Mouse (Mus musculus) bone marrow macrophage, adult 2 months (primary cell): Measurements from ENCODE around the gene Nfe2. TPM values are rescaled to one million over a fixed set of nuclear protein-coding genes. Genes with fewer than 3 reads are reported as not detected.

Experiments
- H3K27ac ChIP-seq: 2 replicates; pipeline ENCODE4 v1.5.1; 2012; ENCODE audit warnings: low read depth, low read length; ENCODE audit not compliant: insufficient read depth
- H3K4me1 ChIP-seq: 2 replicates; pipeline ENCODE4 v1.6.1; 2012; ENCODE audit warnings: low read length; ENCODE audit not compliant: control insufficient read depth, insufficient read depth
- H3K4me3 ChIP-seq: 2 replicates; pipeline ENCODE4 v1.5.1; 2012; ENCODE audit warnings: mild to moderate bottlenecking, low read length, moderate library complexity; ENCODE audit not compliant: insufficient read depth
- CTCF ChIP-seq: IDR thresholded peaks from 2 replicates; pipeline ENCODE4 v1.5.1; 2012; ENCODE audit warnings: low read depth, mild to moderate bottlenecking, low read length, moderate library complexity
- POLR2A ChIP-seq: IDR thresholded peaks from 2 replicates; pipeline ENCODE4 v1.6.1; 2012; ENCODE audit warnings: mild to moderate bottlenecking, low read depth, low read length, borderline replicate concordance
- polyA plus RNA-seq: library from polyadenylated mRNA; stranded (reverse); fragments of >200 nt; gene quantifications from 2 replicates; pipeline ENCODE4 v1.2.4, GENCODE M21; 2012; ENCODE audit not compliant: missing spikeins, insufficient read depth, insufficient read length

Nfe2 gene
- polyA plus RNA-seq, 1 experiment: 1.7 TPM

GRCm38 (mm10) chr15:103240160-103241028, 17.8 kb downstream of the Nfe2 start, which contains the start of gene Hnrnpa1:
Gene Hnrnpa1, plus strand, starts transcription at chr15:103240432.
- no peak for TF ChIP-seq POLR2A
- no peak for TF ChIP-seq CTCF
- Histone ChIP-seq H3K27ac (peak within 1 kb of the TSS; percentile 90), H3K4me3 (peak within 1 kb of the TSS; percentile 83), H3K4me1 (peaks cover 13% of the 10 kb centered on the region)

DNA sequence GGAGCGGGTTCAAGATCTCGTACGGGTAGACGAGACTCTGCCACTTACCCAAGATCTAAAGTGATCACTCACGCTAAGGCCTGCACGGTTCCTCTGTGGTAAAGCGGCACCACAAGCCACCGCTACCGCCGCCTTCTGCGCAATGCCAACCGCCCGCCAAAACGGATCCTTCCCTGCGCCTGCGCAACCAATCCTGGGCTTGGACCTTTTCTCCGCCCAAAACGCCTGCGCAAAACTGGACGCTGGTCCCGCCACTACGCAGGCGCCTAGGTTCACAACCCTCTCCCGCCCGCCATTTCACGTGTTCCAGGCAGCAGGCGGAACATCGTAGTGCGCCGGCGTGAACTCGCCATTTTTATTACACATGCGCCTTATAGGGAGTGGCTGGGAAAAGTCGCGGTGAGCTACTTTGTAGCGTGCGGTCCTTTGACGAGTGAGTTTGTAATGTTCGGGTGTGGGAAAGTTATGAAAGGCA, 18.5 kb downstream of the Nfe2 start, which contains the start of gene Cbx5:
TSS of gene Cbx5 (minus strand) at position 132 of the 475 bp plus-strand sequence.
- peak within 1 kb of the TSS; percentile 83 for H3K4me3 ChIP-seq
- TF ChIP-seq POLR2A (no peak), CTCF (no peak)
- H3K4me1 ChIP-seq: peaks cover 13% of the 10 kb centered on the region
- H3K27ac ChIP-seq: peak within 1 kb of the TSS; percentile 90

- H3K4me3 ChIP-seq: peak overlapping the region; percentile 83
- peak overlapping the region; percentile 80 for H3K27ac ChIP-seq
- no peak for TF ChIP-seq CTCF
- TF ChIP-seq POLR2A: no peak
Observed at GRCm38 (mm10) chr15:103239130-103239684, 19.0 kb downstream of the Nfe2 start.

DNA sequence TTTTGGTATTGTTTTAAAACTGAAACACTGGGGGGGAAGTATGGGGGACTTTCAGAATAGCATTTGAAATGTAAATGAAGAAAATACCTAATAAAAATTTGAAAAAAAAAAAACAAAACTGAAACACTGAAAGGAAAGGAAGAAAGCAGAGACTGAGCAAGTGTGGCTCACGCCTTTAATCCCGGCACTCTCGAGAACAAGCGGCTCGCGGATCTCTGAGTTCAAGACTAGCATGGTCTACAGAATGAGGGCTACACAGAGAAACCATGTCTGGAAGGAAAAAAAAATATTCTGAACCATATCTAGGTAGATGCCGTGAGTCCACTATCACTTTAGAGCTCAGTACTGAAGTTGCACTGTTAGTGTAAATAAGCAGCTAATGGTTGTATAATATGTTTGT, 20.9 kb downstream of the Nfe2 start:
- no peak for TF ChIP-seq CTCF
- TF ChIP-seq POLR2A: no peak
- Histone ChIP-seq H3K27ac (no peak overlapping the region), H3K4me3 (no peak overlapping the region)

More at GRCm38 (mm10) chr15:103239130-103239684, 19.0 kb downstream of the Nfe2 start:
- H3K4me1 ChIP-seq: peaks cover 13% of the 10 kb centered on the region

DNA sequence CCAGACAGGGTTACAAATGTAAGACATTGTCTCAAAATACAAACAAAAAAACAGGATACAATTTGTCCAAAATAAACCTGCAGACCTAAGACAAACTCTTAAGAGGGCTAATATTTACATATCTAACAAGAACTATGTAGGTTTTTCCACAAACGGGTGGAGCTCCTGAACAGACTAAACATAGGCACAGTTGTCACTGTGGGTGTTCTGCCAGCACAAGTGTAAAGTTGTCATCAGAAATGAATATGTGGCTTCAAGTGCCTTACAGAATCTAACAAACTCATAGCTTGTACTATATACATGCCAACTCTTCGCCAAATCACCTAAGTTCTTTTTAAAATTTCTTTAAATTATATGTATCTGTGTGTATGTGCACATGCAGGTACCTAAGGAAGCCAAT, 25.1 kb downstream of the Nfe2 start:
- TF ChIP-seq POLR2A (no peak), CTCF (no peak)
- H3K27ac ChIP-seq: no peak overlapping the region
- H3K4me1 ChIP-seq: peaks cover 3% of the 10 kb centered on the region; the same call in 1 of the 2 replicates
- no peak overlapping the region for H3K4me3 ChIP-seq

More for the DNA sequence above, 20.9 kb downstream of the Nfe2 start:
- H3K4me1 ChIP-seq: peaks cover 5% of the 10 kb centered on the region

GRCm38 (mm10) chr15:103228904-103229303, 29.3 kb downstream of the Nfe2 start:
- TF ChIP-seq POLR2A (no peak), CTCF (no peak)
- no peak overlapping the region for H3K27ac ChIP-seq
- H3K4me1 ChIP-seq: no peaks in the 10 kb centered on the region
- no peak overlapping the region for H3K4me3 ChIP-seq

- no peak overlapping the region for H3K27ac ChIP-seq
- no peak for TF ChIP-seq POLR2A
- no peak for TF ChIP-seq CTCF
Observed at GRCm38 (mm10) chr15:103227572-103227971, 30.6 kb downstream of the Nfe2 start.

DNA sequence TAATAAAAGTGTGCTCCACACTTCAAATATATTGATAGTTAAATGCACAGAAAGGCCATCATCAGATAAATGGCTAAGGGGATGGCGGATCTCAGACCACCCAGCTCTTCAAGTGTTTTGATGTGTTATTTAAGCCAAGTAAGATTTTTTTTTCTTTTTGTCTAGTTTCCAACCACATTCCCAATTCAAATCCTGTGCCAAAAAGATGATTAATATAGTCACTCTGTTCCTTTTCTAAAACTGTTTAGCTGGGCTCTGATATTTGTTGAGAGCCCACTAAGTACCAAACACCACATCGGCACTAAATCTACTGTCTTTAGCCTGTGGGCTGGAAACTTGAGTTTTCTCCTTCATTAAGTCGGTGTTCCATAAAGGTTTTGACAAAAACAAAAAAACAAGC, 31.2 kb downstream of the Nfe2 start:
- Histone ChIP-seq H3K4me3 (no peak overlapping the region), H3K4me1 (no peaks in the 10 kb centered on the region), H3K27ac (no peak overlapping the region)
- no peak for TF ChIP-seq CTCF
- no peak for TF ChIP-seq POLR2A

More at GRCm38 (mm10) chr15:103227572-103227971, 30.6 kb downstream of the Nfe2 start:
- Histone ChIP-seq H3K4me1 (no peaks in the 10 kb centered on the region), H3K4me3 (no peak overlapping the region)

DNA sequence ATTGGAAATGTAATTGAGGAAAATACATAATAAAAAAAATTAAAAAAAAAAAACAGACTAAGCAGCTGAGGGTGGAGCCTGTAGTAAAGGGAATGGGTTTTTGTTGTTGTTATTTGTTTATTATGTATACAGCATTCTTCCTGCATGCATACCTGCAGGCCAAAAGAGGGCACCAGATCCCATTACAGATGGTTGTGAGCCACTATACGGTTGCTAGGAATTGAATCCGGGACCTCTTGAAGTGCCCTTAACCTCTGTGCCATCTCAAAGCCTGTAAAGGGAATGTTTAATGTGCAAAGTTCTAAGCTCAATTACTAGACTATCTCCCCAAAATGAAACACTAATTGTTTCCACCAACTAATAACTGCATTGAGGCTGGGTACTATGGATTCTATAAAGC, 34.0 kb downstream of the Nfe2 start:
- TF ChIP-seq POLR2A (no peak), CTCF (no peak)
- Histone ChIP-seq H3K4me3 (no peak overlapping the region), H3K4me1 (peaks cover 10% of the 10 kb centered on the region), H3K27ac (no peak overlapping the region)

GRCm38 (mm10) chr15:103221386-103221785, 36.8 kb downstream of the Nfe2 start:
- H3K27ac ChIP-seq: no peak overlapping the region
- peaks cover 10% of the 10 kb centered on the region for H3K4me1 ChIP-seq
- TF ChIP-seq CTCF: no peak
- TF ChIP-seq POLR2A: no peak
- no peak overlapping the region for H3K4me3 ChIP-seq
